Mouse (Mus musculus) liver, adult 2 months (tissue): ENCODE results near the gene C1qa.

Experiments used
- CTCF ChIP-seq: fragments of 200-500 bp; IDR thresholded peaks from 2 replicates; pipeline ENCODE4 v1.5.1; 2011; ENCODE audit warnings: low read depth, low read length, control low read depth
- POLR2A ChIP-seq: fragments of 200-500 bp; IDR thresholded peaks from 2 replicates; pipeline ENCODE4 v1.6.1; 2011; ENCODE audit warnings: low read length, control low read depth; ENCODE audit not compliant: insufficient read depth; ENCODE audit errors: extremely low read depth

DNA sequence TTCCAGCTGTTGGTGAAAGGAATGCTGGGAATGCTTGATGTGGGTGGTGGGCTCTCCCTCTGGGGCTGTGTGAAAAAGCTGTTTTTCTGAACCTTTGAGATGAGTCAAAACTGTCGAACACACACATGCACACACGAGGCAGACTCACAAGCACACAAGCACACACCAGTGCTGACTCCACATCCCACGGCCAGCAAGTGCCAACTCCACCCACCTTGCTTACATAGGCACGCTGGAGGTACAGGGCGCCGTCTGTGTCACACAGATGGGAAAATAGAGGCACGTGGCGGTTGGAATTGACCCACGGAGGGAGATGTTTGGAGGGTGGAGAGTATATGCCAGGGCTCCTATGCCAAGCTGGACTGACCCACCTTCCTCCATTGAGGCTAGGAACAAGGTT lies 13.2 kb upstream of the C1qa start:
- no peak for TF ChIP-seq CTCF
- no peak for TF ChIP-seq POLR2A
